Mouse (Mus musculus) limb, embryonic 11.5 days (tissue): Measurements from ENCODE around the gene Lpar3. TPM values are rescaled to one million over a fixed set of nuclear protein-coding genes. Genes with fewer than 3 reads are reported as not detected.

Experiments
- ATAC-seq: fragments of 200-750 bp; cut with Nextera tagmentation; 2 replicates; pipeline ENCODE4 v1.8.0; 2017; ENCODE audit warnings: low read depth; ENCODE audit not compliant: insufficient number of reproducible peaks, low FRiP score, low TSS enrichment
- DNase-seq: peaks from one replicate; pipeline ENCODE4 v3.0.0-alpha.2; 2015; ENCODE audit warnings: low spot score
- H3K27ac ChIP-seq: fragments of 300-500 bp; sonication (generic); replicated peaks from 2 replicates; pipeline ENCODE4 v1.5.1; 2014; ENCODE audit warnings: low read depth, mild to moderate bottlenecking, low read length
- H3K27me3 ChIP-seq: fragments of 300-500 bp; sonication (generic); 2 replicates; pipeline ENCODE4 v1.6.1; 2014; ENCODE audit warnings: mild to moderate bottlenecking, low read length, mixed read lengths; ENCODE audit not compliant: control insufficient read depth, insufficient read depth
- H3K36me3 ChIP-seq: fragments of 300-500 bp; sonication (generic); 2 replicates; pipeline ENCODE4 v1.6.1; 2014; ENCODE audit warnings: mild to moderate bottlenecking, low read length, moderate library complexity, mixed read lengths; ENCODE audit not compliant: control insufficient read depth, insufficient read depth
- H3K4me1 ChIP-seq: fragments of 300-500 bp; sonication (generic); 2 replicates; pipeline ENCODE4 v1.6.1; 2014; ENCODE audit warnings: low read length, mixed read lengths; ENCODE audit not compliant: control insufficient read depth, insufficient read depth
- H3K4me2 ChIP-seq: fragments of 300-500 bp; sonication (generic); 2 replicates; pipeline ENCODE4 v1.6.1; 2014; ENCODE audit warnings: low read depth, mild to moderate bottlenecking, moderate library complexity; ENCODE audit not compliant: severe bottlenecking
- H3K4me3 ChIP-seq: fragments of 300-500 bp; sonication (generic); 2 replicates; pipeline ENCODE4 v1.5.1; 2014; ENCODE audit warnings: low read depth, low read length
- H3K9ac ChIP-seq: fragments of 300-500 bp; sonication (generic); 2 replicates; pipeline ENCODE4 v1.6.1; 2014; ENCODE audit warnings: mild to moderate bottlenecking, low read length
- H3K9me3 ChIP-seq: fragments of 300-500 bp; sonication (generic); 2 replicates; pipeline ENCODE4 v1.6.1; 2016; ENCODE audit warnings: low read length; ENCODE audit not compliant: control insufficient read depth
- WGBS: fragments of 180-500 bp; shearing (Covaris S2); extraction: QIAGEN DNeasy Blood & Tissue Kit; methylation state at CpG from one replicate; pipeline ENCODE4 v1.1.7; 2014; 5-methylcytosine and 5-hydroxymethylcytosine counted together
- polyA plus RNA-seq: library from polyadenylated mRNA; unstranded; fragments of >200 nt; fragmentation: Nextera tagmentation; extraction: Ambion mirVana; gene quantifications from 2 replicates; pipeline ENCODE4 v1.2.1, GENCODE M21; 2014

The Lpar3 gene
- polyA plus RNA-seq, 1 experiment from 2014 or later = 0.51 TPM

DNA sequence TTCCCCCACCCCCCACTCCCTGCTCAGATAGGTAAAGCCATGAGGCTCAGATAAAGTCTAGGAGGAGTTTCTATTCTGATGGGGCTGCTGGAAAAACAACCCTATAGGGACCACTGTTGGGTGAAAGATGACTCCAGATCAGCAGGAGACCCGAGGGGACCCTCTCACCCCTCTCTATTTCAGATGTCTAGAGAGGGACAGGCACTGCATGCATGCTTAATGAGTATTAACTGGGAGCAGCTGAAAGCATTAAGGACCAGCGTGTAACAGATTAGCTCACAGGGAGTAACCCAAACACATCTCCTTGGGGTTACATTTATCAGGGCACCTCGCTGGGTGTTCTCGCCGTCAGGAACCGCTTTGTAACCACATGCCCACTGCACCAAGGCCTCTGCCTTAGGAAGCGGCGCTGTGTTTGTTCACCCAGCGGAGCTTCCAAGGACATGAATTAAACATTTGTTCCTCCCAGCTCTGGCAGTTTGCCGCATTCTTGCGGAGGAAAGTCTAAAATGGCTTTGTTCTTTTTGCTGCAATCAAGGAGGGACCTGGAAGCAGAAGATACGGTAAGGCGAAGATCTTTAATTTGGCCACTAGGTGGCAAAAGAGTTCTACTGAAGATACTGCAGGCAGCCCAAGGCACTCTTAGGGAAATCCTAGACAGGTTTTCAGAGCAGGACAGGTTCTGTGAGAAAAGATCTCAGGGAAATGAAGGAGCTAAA lies 106.9 kb downstream of the Lpar3 start:
- Histone ChIP-seq H3K4me1 (peaks cover 5% of the 10 kb centered on the region; the same call in 1 of the 2 replicates), H3K27ac (no peak overlapping the region), H3K4me2 (peak overlapping the region; percentile 65), H3K9ac (peak overlapping the region; percentile 51; the same call in 1 of the 2 replicates), H3K36me3 (no peaks in the 10 kb centered on the region), H3K9me3 (no peaks in the 10 kb centered on the region), H3K27me3 (no peaks in the 10 kb centered on the region), H3K4me3 (peak overlapping the region; percentile 23)
- ATAC-seq (peak; percentile 59), DNase-seq (peak; percentile 71)
- under 1% methylated on average over 13 of the region's 13 CpGs for WGBS

- Histone ChIP-seq H3K4me2 (peak overlapping the region; percentile 27), H3K36me3 (no peaks in the 10 kb centered on the region), H3K9me3 (no peaks in the 10 kb centered on the region), H3K4me3 (no peak overlapping the region), H3K9ac (no peak overlapping the region), H3K27me3 (no peaks in the 10 kb centered on the region), H3K4me1 (peaks cover 5% of the 10 kb centered on the region; the same call in 1 of the 2 replicates), H3K27ac (no peak overlapping the region)
- ATAC-seq = no peak
- DNase-seq = peak; percentile 50
- WGBS = 18% methylated on average over 13 of the region's 13 CpGs
These were observed 108.0 kb downstream of the Lpar3 start for GRCm38 (mm10) chr3:146328749-146329148.

- Histone ChIP-seq H3K4me3 (no peak overlapping the region), H3K27me3 (no peaks in the 10 kb centered on the region), H3K9ac (no peak overlapping the region), H3K9me3 (no peaks in the 10 kb centered on the region), H3K27ac (no peak overlapping the region), H3K36me3 (no peaks in the 10 kb centered on the region), H3K4me1 (peaks cover 8% of the 10 kb centered on the region; the same call in 1 of the 2 replicates), H3K4me2 (no peak overlapping the region)
- WGBS = 72% methylated on average over 11 of the region's 11 CpGs
- ATAC-seq (no peak), DNase-seq (no peak)
These were observed 111.1 kb downstream of the Lpar3 start for GRCm38 (mm10) chr3:146331819-146332218.

- WGBS = 84% methylated on average over 3 of the region's 3 CpGs
- no peak overlapping the region for H3K9ac ChIP-seq
- H3K36me3 ChIP-seq = no peaks in the 10 kb centered on the region
- peaks cover 11% of the 10 kb centered on the region; the same call in 1 of the 2 replicates for H3K4me1 ChIP-seq
- H3K27me3 ChIP-seq = no peaks in the 10 kb centered on the region
- H3K9me3 ChIP-seq = no peaks in the 10 kb centered on the region
- DNase-seq (no peak), ATAC-seq (no peak)
- no peak overlapping the region for H3K27ac ChIP-seq
- H3K4me2 ChIP-seq = no peak overlapping the region
- no peak overlapping the region for H3K4me3 ChIP-seq
These were observed 112.5 kb downstream of the Lpar3 start for GRCm38 (mm10) chr3:146333270-146333669.

DNA sequence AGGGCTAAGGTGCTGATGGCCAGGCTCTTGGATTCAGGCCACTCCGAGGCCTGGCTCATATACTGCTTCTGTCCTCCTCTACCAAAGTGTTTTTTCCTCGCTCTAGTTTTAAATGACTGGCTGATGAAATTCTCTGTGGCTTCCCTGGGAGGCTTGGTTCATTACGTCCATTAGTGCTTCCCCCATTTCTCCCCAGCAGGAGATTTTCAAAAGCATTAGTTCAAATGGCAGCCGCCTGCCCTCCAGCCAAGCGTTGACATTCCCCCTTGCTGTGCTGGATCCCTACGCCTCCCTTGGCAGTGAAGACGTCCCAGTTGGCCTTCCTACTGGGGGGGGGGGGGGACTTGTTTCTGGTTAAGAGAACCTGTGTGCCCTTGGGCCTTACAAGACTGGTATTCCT lies 113.3 kb downstream of the Lpar3 start:
- no peaks in the 10 kb centered on the region for H3K9me3 ChIP-seq
- H3K27me3 ChIP-seq = no peaks in the 10 kb centered on the region
- peaks cover 6% of the 10 kb centered on the region; the same call in 1 of the 2 replicates for H3K4me1 ChIP-seq
- no peak for DNase-seq
- no peak for ATAC-seq
- H3K9ac ChIP-seq = no peak overlapping the region
- 45% methylated on average over 7 of the region's 7 CpGs for WGBS
- no peaks in the 10 kb centered on the region for H3K36me3 ChIP-seq
- H3K4me2 ChIP-seq = no peak overlapping the region
- H3K27ac ChIP-seq = no peak overlapping the region
- no peak overlapping the region for H3K4me3 ChIP-seq

Other genes with a start within 250 kb of the Lpar3 start
- 1.8 and 2.1 TPM in 2 replicates for gene Syde2, start 233.1 kb upstream of the Lpar3 start, polyA plus RNA-seq
- gene Wdr63, start 112.8 kb upstream of the Lpar3 start, polyA plus RNA-seq = not detected in 2 replicates
- 6.3 and 7.2 TPM in 2 replicates for gene Mcoln3, start 103.5 kb upstream of the Lpar3 start, polyA plus RNA-seq
- 0.63 and 1.1 TPM in 2 replicates for gene Mcoln2, start 71.1 kb upstream of the Lpar3 start, polyA plus RNA-seq
- gene Ssx2ip, start 183.7 kb downstream of the Lpar3 start, polyA plus RNA-seq = 21.4 and 23.1 TPM in 2 replicates
- gene Ctbs, start 228.8 kb downstream of the Lpar3 start, polyA plus RNA-seq = 5.7 and 7.1 TPM in 2 replicates